Mouse (Mus musculus): ENCODE data around the gene Rhoh.

DNA sequence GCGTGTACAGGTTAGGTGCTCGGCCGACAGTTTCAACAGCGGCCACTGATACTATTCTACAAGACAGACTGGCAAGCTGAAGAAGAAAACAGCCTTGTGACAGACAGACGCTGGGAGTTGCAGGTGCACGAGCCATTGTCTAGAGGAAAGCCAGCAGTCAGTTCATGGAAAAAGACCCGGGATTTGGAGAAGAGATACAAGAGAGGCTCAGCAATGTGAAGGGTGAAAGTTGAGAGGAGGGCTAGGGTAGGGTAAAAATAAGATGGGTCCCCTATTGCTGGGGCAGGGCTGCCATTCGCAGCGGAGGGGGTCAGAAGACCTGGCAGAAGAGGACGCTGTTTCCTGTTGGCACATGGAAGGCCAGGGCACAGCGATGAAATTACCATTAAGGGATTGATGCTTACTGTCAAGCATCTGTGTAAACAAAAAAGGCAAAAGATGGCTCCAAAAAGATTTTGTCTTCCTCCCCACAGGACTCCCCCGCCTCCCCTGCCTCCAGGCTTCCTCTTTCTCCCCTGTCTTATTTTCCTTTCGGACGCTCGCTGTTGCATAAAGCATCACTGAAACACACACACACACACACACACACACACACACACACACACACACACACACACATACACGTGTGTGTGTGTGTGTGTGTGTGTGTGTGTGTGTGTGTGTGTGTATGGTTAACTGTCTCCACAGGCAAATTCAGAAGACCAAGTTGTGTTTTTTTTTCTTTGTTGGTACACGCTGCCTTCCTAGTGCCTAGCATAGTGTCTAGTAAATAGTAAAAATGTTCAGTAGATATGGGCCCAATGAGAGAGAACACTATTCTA, 4.2 kb upstream of the Rhoh start:
- TF ChIP-seq CTCF (IDR thresholded peaks at IDR 0.05; ENCODE audit: borderline replicate concordance, extremely low read depth, insufficient read depth, insufficient read length) (no peak), POLR2A (IDR thresholded peaks at IDR 0.05; ENCODE audit: borderline replicate concordance, extremely low read depth, insufficient read depth, insufficient read length, poor library complexity, severe bottlenecking) (no peak)
